Mouse (Mus musculus) right cerebral cortex, postnatal 10 days (tissue): Measurements from ENCODE around the gene Serpinb9b.

Source experiments
- DNase-seq, 2 experiments: peaks; one replicate each; pipeline ENCODE4 v3.0.0; 2021; ENCODE audit warnings: low spot score in 2 of 2

Gene Serpinb9b

GRCm38 (mm10) chr13:33043542-33043941 is 16.3 kb downstream of the Serpinb9b start:
- no peak for DNase-seq

GRCm38 (mm10) chr13:33047234-33047633 is 20.0 kb downstream of the Serpinb9b start:
- no peak for DNase-seq

GRCm38 (mm10) chr13:33048187-33048586 is 21.0 kb downstream of the Serpinb9b start:
- no peak for DNase-seq

- no peak for DNase-seq
Measured at GRCm38 (mm10) chr13:33051697-33052096, 24.5 kb downstream of the Serpinb9b start.

- no peak for DNase-seq
Measured at GRCm38 (mm10) chr13:33063048-33063447, 35.8 kb downstream of the Serpinb9b start.

- no peak for DNase-seq
Measured at GRCm38 (mm10) chr13:33067387-33067977, 40.3 kb downstream of the Serpinb9b start.

- DNase-seq, result no peak
Measured at GRCm38 (mm10) chr13:33068164-33068563, 40.9 kb downstream of the Serpinb9b start.

GRCm38 (mm10) chr13:33071776-33072175 is 44.6 kb downstream of the Serpinb9b start:
- DNase-seq, result no peak

GRCm38 (mm10) chr13:33074029-33074428 is 46.8 kb downstream of the Serpinb9b start:
- no peak for DNase-seq

GRCm38 (mm10) chr13:33076247-33076646 is 49.0 kb downstream of the Serpinb9b start:
- no peak for DNase-seq

GRCm38 (mm10) chr13:33077026-33077685 is 49.9 kb downstream of the Serpinb9b start:
- no peak for DNase-seq

GRCm38 (mm10) chr13:33078056-33078705 is 51.0 kb downstream of the Serpinb9b start, which contains the start of gene Serpinb1b:
Serpinb1b (plus strand) TSS chr13:33078575.
- DNase-seq, result no peak

- no peak for DNase-seq
Measured at GRCm38 (mm10) chr13:33079391-33079790, 52.2 kb downstream of the Serpinb9b start.

- no peak for DNase-seq
Measured at GRCm38 (mm10) chr13:33080356-33080755, 53.1 kb downstream of the Serpinb9b start.

- DNase-seq, result no peak
Measured at GRCm38 (mm10) chr13:33083834-33084233, 56.6 kb downstream of the Serpinb9b start.

- peak; percentile 39 to 46 for DNase-seq
Measured at GRCm38 (mm10) chr13:33084975-33085694, 57.9 kb downstream of the Serpinb9b start.

- peak; percentile 76 to 86 for DNase-seq
Measured at GRCm38 (mm10) chr13:33085695-33086432, 58.6 kb downstream of the Serpinb9b start.

- DNase-seq, result no peak
Measured at GRCm38 (mm10) chr13:33089566-33089965, 62.4 kb downstream of the Serpinb9b start.

GRCm38 (mm10) chr13:33090546-33090945 is 63.3 kb downstream of the Serpinb9b start:
- no peak for DNase-seq

GRCm38 (mm10) chr13:33091306-33091705 is 64.1 kb downstream of the Serpinb9b start:
- no peak for DNase-seq
